Mouse (Mus musculus) forebrain, embryonic 11.5 days (tissue): ENCODE results near the gene Cxcl14. TPM values are rescaled to one million over a fixed set of nuclear protein-coding genes. Genes with fewer than 3 reads are reported as not detected.

ENCODE experiments used
- ATAC-seq: fragments of 200-750 bp; cut with Nextera tagmentation; replicated peaks from 2 replicates; pipeline ENCODE4 v1.8.0; 2017; ENCODE audit warnings: moderate TSS enrichment; ENCODE audit not compliant: low FRiP score
- DNase-seq: peaks from one replicate; pipeline ENCODE4 v3.0.0-alpha.2; 2017; ENCODE audit warnings: low spot score
- H3K27ac ChIP-seq: fragments of 300-500 bp; sonication (generic); 2 replicates; pipeline ENCODE4 v1.5.1; 2014; ENCODE audit warnings: low read depth, low read length
- H3K27me3 ChIP-seq: fragments of 300-500 bp; sonication (generic); 2 replicates; pipeline ENCODE4 v1.6.1; 2014; ENCODE audit warnings: mild to moderate bottlenecking, low read length, mixed read lengths; ENCODE audit not compliant: control insufficient read depth, insufficient read depth
- H3K36me3 ChIP-seq: fragments of 300-500 bp; sonication (generic); 2 replicates; pipeline ENCODE4 v1.6.1; 2014; ENCODE audit warnings: mild to moderate bottlenecking, low read length, moderate library complexity, mixed read lengths; ENCODE audit not compliant: control insufficient read depth, insufficient read depth
- H3K4me1 ChIP-seq: fragments of 300-500 bp; sonication (generic); replicated peaks from 2 replicates; pipeline ENCODE4 v1.6.1; 2014; ENCODE audit warnings: low read length, mixed read lengths; ENCODE audit not compliant: control insufficient read depth, insufficient read depth
- H3K4me2 ChIP-seq: fragments of 300-500 bp; sonication (generic); 2 replicates; pipeline ENCODE4 v1.6.1; 2014; ENCODE audit warnings: low read depth, mild to moderate bottlenecking, low read length, moderate library complexity, mixed read lengths; ENCODE audit not compliant: severe bottlenecking
- H3K4me3 ChIP-seq: fragments of 300-500 bp; sonication (generic); 2 replicates; pipeline ENCODE4 v1.5.1; 2014; ENCODE audit warnings: low read depth, low read length
- H3K9ac ChIP-seq: fragments of 300-500 bp; sonication (generic); 2 replicates; pipeline ENCODE4 v1.6.1; 2014; ENCODE audit warnings: low read length
- H3K9me3 ChIP-seq: fragments of 300-500 bp; sonication (generic); 2 replicates; pipeline ENCODE4 v1.6.1; 2016; ENCODE audit warnings: low read length, mixed read lengths; ENCODE audit not compliant: control insufficient read depth
- WGBS: fragments of 180-500 bp; shearing (Covaris S2); extraction: QIAGEN DNeasy Blood & Tissue Kit; methylation state at CpG from one replicate; pipeline ENCODE4 v1.1.7; 2014; 5-methylcytosine and 5-hydroxymethylcytosine counted together
- polyA plus RNA-seq: library from polyadenylated mRNA; unstranded; fragments of >200 nt; fragmentation: Nextera tagmentation; extraction: Ambion mirVana; gene quantifications from 2 replicates; pipeline ENCODE4 v1.2.1, GENCODE M21; 2014

Cxcl14 gene
- polyA plus RNA-seq, 1 experiment from 2014 or later, result 8.6 TPM

DNA sequence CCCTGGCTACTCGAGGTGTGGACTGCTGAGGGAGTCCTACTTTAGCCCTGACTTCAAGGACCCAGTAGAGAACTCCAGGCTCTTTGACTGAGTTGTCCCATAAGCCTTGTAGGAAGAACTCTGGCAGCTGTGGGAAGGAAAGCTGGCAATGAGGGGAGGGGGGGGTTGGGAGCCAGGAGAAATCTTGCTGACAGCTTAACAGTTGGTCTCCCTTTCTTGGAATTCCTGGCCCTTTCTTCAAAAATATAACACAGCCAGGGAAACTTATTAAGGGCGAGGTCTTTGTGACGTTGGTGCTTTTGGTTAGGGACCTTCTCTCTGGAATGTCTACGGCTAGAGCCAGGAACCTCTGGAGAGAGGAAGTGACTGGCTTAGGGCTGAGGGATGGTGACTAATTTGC lies 8.1 kb upstream of the Cxcl14 start:
- Histone ChIP-seq H3K36me3 (no peaks in the 10 kb centered on the region), H3K4me2 (no peak overlapping the region), H3K4me3 (no peak overlapping the region), H3K27ac (no peak overlapping the region), H3K9ac (no peak overlapping the region), H3K9me3 (no peaks in the 10 kb centered on the region), H3K27me3 (no peaks in the 10 kb centered on the region), H3K4me1 (no peaks in the 10 kb centered on the region)
- WGBS, result 72% methylated on average over 4 of the region's 4 CpGs
- DNase-seq, result no peak
- no peak for ATAC-seq

DNA sequence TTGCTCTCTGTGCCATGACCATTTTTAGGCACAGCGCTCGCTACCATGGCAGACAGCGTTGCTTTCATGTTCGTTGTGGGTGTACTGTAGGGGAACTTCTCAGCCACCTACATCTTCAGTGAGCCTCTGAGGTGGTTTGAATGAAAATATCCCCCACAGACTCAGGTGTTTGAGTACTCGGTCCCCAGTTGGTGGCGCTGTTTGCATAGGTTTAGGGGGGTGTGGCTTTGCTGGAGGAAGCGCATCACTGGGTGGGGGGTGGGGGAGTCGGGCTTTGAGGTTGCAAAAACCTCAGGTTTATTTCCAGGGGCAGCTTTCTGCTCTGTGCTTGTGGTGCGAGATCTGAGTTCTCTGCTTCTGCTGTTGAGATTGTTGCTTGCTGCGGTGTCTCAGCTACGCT lies 3.0 kb upstream of the Cxcl14 start:
- H3K9me3 ChIP-seq, result no peaks in the 10 kb centered on the region
- H3K27me3 ChIP-seq, result peaks cover 34% of the 10 kb centered on the region
- 93% methylated on average over 11 of the region's 11 CpGs for WGBS
- no peak overlapping the region for H3K4me2 ChIP-seq
- H3K27ac ChIP-seq, result no peak overlapping the region
- no peak overlapping the region for H3K4me3 ChIP-seq
- ATAC-seq (no peak), DNase-seq (no peak)
- no peak overlapping the region for H3K9ac ChIP-seq
- H3K36me3 ChIP-seq, result no peaks in the 10 kb centered on the region
- peaks cover 13% of the 10 kb centered on the region; the same call in 1 of the 2 replicates for H3K4me1 ChIP-seq

DNA sequence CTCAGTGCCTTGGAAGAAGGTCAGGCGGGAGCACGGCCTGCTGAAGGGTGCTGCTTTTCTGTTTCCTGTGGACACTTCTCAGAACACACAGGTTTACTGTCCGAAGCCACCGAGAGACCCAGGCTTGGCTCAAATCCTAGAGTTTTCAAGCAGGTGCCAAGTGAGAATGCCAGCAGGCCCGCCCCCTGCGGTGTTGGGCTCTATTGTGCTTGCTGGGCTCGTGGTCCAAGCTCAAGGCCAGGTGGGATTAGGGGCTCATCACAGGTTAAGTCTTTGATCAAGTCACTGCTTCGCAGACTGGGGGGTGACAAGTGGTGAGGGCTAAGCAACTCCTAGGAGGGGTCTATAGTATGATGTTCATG lies 289 bp upstream of the Cxcl14 start:
- H3K9ac ChIP-seq, result peak overlapping the region; percentile 52

DNA sequence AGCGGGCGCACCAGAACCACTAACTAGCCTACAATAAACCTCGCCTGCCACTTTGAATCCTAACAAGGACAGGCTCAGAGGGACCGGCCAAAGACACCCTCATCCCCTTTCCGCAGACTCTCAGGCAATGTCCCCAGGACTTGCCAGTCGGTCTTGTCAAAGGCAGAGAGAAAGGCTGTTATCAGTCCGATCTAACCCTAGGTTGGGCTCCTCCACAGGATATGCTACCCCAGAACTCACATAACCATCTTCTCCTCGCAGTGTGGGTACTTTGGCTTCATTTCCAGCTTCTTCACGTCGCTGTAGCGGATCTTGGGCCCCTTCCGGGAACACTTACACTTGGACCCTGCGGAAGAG lies 787 bp downstream of the Cxcl14 start:
- H3K9ac ChIP-seq, result peak overlapping the region; percentile 52
- no peaks in the 10 kb centered on the region for H3K36me3 ChIP-seq
- H3K4me1 ChIP-seq, result peaks cover 13% of the 10 kb centered on the region; the same call in 1 of the 2 replicates
- WGBS, result 4% methylated on average over 13 of the region's 13 CpGs
- DNase-seq (peak; percentile 58), ATAC-seq (no peak)
- peak overlapping the region; percentile 75 for H3K4me2 ChIP-seq
- H3K27ac ChIP-seq, result no peak overlapping the region
- no peaks in the 10 kb centered on the region for H3K9me3 ChIP-seq
- H3K27me3 ChIP-seq, result peaks cover 53% of the 10 kb centered on the region
- peak overlapping the region; percentile 40 for H3K4me3 ChIP-seq

More for the DNA sequence above, 289 bp upstream of the Cxcl14 start:
- no peak for DNase-seq
- H3K4me2 ChIP-seq, result peak overlapping the region; percentile 75
- WGBS, result 5% methylated on average over 8 of the region's 8 CpGs
- H3K36me3 ChIP-seq, result no peaks in the 10 kb centered on the region
- H3K27ac ChIP-seq, result no peak overlapping the region
- ATAC-seq, result no peak
- H3K27me3 ChIP-seq, result peaks cover 52% of the 10 kb centered on the region
- no peaks in the 10 kb centered on the region for H3K9me3 ChIP-seq
- peak overlapping the region; percentile 40 for H3K4me3 ChIP-seq
- H3K4me1 ChIP-seq, result peaks cover 13% of the 10 kb centered on the region; the same call in 1 of the 2 replicates

DNA sequence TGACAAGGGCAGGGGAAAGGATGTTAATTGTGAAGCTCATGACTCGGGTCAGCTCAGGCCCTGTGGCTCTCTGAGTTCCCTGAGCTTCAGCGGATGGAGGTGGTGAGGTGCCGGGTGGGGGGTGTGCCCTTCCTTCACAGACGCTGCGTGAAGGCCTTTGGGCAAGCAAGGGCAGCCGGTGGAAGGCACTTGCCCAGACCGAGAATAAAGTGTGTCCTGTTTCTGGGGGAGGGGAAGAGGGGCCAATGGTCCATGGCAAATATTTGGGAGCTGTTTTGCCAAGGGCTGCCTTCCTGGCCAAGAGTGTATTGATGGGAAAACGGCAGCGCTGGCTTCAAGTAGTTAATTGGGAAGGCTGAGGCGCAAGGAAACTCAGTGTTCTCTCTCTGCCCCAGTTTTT lies 1.4 kb downstream of the Cxcl14 start:
- H3K27me3 ChIP-seq, result peaks cover 53% of the 10 kb centered on the region

DNA sequence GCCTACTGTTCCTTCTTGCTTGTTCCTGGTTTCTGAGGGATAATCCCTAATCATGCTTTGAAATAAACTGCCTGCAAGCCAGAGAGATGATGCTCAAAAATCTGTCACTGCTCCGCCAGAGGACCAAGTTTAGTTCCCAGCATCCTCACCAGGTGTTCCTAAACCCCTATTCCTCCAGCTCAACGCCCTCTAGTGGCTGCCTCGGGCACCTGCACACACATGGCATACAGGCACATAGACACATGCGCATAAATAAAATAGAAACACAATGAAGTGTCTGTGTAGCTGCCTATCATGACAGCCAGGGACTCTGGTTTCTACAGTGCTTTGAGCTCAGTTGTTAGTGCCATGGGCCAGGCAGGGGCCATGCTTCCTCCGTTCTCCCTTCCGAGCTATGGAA lies 6.4 kb downstream of the Cxcl14 start:
- Histone ChIP-seq H3K4me1 (no peaks in the 10 kb centered on the region; the same call in 1 of the 2 replicates), H3K27me3 (peaks cover 25% of the 10 kb centered on the region), H3K9me3 (peaks cover 3% of the 10 kb centered on the region; the same call in 1 of the 2 replicates)

More for the DNA sequence above, 1.4 kb downstream of the Cxcl14 start:
- peak overlapping the region; percentile 75; the same call in 1 of the 2 replicates for H3K4me2 ChIP-seq
- DNase-seq, result peak; percentile 55
- no peak overlapping the region for H3K9ac ChIP-seq
- H3K4me1 ChIP-seq, result peaks cover 13% of the 10 kb centered on the region; the same call in 1 of the 2 replicates
- no peak overlapping the region for H3K27ac ChIP-seq
- no peak overlapping the region for H3K4me3 ChIP-seq
- no peak for ATAC-seq
- H3K36me3 ChIP-seq, result no peaks in the 10 kb centered on the region
- 2% methylated on average over 10 of the region's 10 CpGs for WGBS
- H3K9me3 ChIP-seq, result peaks cover 3% of the 10 kb centered on the region; the same call in 1 of the 2 replicates

DNA sequence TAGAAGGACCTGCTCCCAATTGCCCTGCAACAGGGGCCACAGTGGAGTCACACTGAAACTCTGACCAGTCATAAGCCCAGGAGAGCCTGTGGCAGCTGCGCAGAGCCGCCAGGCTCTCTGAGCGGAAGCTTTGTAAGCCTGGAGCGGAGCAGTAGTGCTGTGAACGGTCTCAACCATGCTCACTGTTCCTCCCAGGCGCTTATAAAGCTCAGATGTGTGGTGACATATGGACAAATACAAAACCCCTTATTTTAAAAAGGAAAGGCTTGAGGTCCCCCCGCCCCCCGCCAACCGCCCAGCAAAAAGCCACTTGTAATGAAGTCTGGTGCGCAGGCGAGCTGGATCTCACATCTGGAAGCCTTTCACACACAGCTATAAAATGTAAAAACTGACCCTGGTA lies 7.1 kb downstream of the Cxcl14 start:
- no peak overlapping the region for H3K27ac ChIP-seq
- no peaks in the 10 kb centered on the region for H3K36me3 ChIP-seq
- peaks cover 3% of the 10 kb centered on the region; the same call in 1 of the 2 replicates for H3K9me3 ChIP-seq
- no peak overlapping the region for H3K4me2 ChIP-seq
- 66% methylated on average over 11 of the region's 11 CpGs for WGBS
- no peaks in the 10 kb centered on the region for H3K4me1 ChIP-seq
- H3K9ac ChIP-seq, result no peak overlapping the region
- ATAC-seq (no peak), DNase-seq (no peak)
- H3K4me3 ChIP-seq, result no peak overlapping the region
- peaks cover 18% of the 10 kb centered on the region for H3K27me3 ChIP-seq

More for the DNA sequence above, 6.4 kb downstream of the Cxcl14 start:
- Histone ChIP-seq H3K36me3 (no peaks in the 10 kb centered on the region), H3K4me3 (no peak overlapping the region), H3K9ac (no peak overlapping the region), H3K4me2 (no peak overlapping the region), H3K27ac (no peak overlapping the region)
- 88% methylated on average over 6 of the region's 6 CpGs for WGBS
- DNase-seq, result no peak
- ATAC-seq, result no peak

DNA sequence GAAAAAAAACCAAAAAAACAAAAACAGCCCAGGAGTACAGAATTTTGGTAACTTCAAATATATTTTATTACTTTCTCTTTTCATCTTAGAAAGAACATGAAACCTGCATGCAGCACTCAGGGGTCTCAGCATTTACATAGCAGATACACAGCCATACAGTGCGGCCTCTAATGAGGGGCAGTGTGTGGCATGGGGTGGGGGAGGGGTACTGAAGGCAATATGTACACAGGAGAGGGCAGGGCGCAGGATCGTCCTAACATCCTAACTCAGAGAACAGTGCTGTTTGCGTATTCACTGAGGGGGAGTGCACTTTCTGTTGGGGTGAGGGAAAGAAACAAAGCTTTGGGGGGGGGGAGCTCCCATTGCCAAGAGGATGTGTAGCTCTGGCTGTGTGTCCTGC lies 7.8 kb downstream of the Cxcl14 start:
- Histone ChIP-seq H3K27ac (no peak overlapping the region), H3K36me3 (no peaks in the 10 kb centered on the region), H3K9ac (no peak overlapping the region), H3K4me2 (no peak overlapping the region), H3K4me3 (no peak overlapping the region), H3K9me3 (peaks cover 3% of the 10 kb centered on the region; the same call in 1 of the 2 replicates), H3K4me1 (no peaks in the 10 kb centered on the region), H3K27me3 (peaks cover 12% of the 10 kb centered on the region)
- DNase-seq, result no peak
- 48% methylated on average over 4 of the region's 4 CpGs for WGBS
- no peak for ATAC-seq

DNA sequence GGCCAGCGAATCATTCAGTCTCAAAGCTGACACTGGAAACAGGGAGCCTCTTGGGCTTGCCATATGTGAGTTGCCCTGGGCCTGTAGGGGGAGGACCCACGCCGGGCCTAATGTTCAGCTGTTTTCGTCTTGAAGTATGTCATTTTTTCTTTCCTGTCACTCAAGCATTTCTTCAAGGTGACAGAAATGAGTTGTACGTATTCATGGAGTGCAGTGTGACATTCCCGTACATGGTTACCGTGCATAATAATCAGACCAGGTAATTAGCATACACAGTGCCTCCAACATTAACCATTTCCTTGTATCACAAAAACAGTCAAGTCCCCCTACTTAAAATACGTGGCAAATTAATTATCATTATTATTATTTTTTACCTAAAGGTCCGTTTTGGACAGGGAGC lies 9.3 kb downstream of the Cxcl14 start:
- no peak for ATAC-seq

More for the DNA sequence above, 9.3 kb downstream of the Cxcl14 start:
- Histone ChIP-seq H3K9ac (no peak overlapping the region), H3K9me3 (peaks cover 3% of the 10 kb centered on the region; the same call in 1 of the 2 replicates), H3K4me1 (no peaks in the 10 kb centered on the region), H3K27me3 (0 out of 2 replicates have a peak, but pooled peaks cover 2% of the 10 kb centered on the region), H3K4me2 (no peak overlapping the region), H3K27ac (no peak overlapping the region), H3K36me3 (no peaks in the 10 kb centered on the region), H3K4me3 (no peak overlapping the region)
- DNase-seq, result no peak
- 77% methylated on average over 9 of the region's 9 CpGs for WGBS
